Mouse (Mus musculus): ENCODE results near the gene Crocc. TPM values are rescaled to one million over a fixed set of nuclear protein-coding genes. Genes with fewer than 3 reads are reported as not detected.

The Crocc gene
- total RNA-seq, 2 experiments from 2014 or later: 2.0 to 2.5 TPM

DNA sequence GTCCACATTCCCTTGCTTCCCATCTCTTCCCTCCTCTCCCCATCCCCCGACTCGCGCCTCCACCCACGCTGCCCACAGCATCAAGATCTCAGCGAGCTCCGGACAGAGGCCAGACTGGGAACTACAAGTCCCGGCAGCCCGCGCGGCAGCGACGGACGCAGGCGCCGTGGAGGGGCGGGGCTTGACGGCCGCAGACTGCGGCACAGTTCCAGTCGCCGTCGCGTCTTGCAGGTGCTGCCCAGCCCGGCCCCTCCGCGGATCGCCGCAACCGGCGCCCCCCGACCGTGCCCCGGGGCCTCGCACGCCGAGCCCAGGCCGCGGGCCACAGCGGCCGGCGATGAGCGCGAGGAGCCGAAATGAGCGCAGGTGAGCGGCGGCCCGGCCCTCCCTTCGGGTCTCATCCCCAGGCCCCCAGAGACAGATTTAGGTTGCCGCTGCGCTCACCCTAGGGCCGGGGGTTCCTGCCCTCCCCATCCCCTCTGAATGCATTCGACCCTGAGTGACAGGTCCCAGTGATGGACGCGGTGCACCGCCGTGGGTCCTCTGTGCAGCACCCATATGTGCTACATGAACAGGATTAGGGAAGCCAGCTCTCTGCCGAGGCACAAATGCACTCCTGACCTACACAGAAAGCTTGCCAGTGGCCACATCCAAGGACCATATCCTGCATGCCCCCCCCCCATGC is 73.5 kb downstream of the Crocc start, which contains the start of gene Atp13a2:
Gene Atp13a2, plus strand, starts transcription at position 163 of the 685 bp plus-strand sequence.
- DNase-seq (ENCODE audit: low spot score): peak; percentile 89

GRCm38 (mm10) chr4:140986024-140986710 is 74.2 kb downstream of the Crocc start:
- DNase-seq (ENCODE audit: low spot score): no peak

DNA sequence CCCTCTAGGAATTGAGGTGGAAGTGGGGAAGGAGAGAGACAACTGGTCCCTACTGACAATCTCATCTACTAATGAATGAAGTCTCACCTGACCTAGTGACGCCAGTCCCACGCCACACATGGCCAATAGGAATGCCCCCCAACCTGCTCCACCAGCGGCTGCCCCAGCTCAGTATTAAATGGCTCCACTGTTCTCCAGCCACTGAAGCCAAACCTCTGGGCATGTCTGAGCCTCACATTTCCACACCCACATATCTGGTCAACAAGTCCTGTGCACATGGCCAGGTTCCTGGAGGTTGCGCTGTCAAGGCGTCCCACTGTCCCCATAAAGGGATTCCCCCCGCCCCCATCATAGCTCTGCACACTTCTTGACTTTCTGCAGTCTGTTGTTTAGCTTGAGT is 75.8 kb downstream of the Crocc start:
- DNase-seq (ENCODE audit: low spot score): no peak

GRCm38 (mm10) chr4:140983442-140983841 is 76.9 kb downstream of the Crocc start:
- peak; percentile 45 for DNase-seq (ENCODE audit: low spot score)

DNA sequence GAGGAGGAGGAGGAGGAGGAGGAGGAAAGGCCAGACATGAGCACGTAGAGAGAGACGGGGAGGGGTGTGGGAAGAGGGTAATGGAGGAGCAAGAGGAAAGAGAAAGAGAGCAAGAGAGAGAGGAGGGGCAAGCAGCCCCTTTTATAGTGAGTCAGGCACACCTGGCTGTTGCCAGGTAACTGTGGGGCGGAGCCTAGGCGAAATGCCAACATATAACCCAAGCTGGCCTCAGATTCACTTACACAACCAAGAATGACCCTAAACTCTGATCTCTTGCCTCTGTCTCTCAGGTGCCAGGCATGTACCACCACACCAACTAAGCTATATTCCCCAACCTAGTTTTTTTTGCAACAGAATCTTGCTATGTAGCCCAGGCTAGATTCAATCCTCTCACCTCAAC is 77.5 kb downstream of the Crocc start:
- DNase-seq (ENCODE audit: low spot score): no peak

DNA sequence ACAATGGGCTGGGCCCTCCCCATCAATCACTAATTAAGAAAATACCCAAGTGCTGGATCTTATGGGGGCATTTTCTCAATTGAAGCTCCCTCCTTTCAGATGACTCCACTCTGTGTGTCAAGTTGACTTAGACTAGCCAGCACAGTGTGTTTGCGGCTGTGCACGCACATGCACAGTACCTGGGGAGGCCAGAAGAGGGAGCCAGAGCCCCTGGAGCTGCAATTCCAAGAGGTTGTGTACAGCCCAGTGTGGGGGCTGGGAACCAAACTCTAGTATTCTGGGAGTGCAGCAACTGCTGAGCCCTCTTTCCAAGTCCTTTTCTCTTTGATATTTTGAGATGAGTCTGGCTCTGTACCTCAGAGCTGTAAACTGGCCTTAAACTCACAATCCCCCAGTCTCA is 78.7 kb downstream of the Crocc start:
- no peak for DNase-seq (ENCODE audit: low spot score)

DNA sequence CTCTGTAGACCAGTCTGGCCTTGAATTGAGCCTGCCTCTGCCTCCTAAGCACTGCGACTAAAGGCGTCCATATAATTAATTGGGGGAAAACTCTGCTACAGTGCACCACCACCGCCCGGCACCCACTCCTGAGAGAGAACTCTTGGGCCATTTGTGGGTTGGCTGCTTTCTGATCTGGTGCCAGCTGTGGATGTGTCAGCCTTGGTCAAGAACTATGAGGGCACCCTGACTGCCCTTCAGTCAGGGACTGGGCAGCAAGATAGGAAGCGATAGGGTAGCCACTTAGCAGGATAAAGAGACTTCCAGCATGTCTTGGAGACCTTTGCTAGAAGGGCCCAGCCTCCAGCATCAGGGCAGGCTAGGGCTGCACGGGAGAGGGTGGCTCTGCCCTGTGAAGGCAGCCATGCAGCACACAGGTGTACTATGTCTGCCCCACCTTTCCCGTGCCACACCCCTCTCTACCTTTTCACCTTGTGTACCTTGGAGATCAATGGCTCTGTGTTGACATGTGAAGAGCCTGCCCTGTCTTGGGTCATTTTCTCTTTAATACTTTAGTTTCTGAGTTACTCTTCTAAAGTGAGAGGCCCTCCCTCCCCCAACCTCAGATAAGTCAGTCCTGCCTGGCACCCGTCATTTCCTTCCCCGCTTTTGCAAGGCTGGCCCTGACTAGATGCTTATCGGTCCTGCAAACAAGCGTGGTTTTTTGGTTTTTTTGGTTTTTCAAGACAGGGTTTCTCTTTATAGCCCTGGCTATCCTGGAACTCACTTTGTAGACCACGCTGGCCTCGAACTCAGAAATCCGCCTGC is 82.3 kb downstream of the Crocc start:
- no peak for DNase-seq (ENCODE audit: low spot score)

DNA sequence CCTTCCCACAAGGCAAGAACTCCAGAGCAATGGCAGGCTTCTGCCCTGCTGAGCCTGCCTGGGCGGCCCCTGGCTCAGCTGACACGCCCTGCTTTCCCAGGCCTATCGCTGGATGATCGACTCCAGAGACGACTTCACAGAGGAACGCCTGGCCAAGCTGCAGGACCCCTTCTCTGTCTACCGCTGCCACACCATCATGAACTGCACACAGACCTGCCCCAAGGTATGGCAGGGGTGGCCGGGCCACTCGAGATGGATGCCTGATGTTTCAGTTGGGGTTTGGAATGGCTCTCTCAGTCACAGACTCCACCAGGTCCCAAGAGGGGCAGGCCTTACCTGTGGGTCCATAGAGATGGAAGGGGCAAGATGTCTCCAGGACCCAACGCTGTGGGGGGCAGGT is 83.1 kb downstream of the Crocc start:
- no peak for DNase-seq (ENCODE audit: low spot score)

- no peak for DNase-seq (ENCODE audit: low spot score)
Measured at GRCm38 (mm10) chr4:140975356-140975755, 85.0 kb downstream of the Crocc start.

DNA sequence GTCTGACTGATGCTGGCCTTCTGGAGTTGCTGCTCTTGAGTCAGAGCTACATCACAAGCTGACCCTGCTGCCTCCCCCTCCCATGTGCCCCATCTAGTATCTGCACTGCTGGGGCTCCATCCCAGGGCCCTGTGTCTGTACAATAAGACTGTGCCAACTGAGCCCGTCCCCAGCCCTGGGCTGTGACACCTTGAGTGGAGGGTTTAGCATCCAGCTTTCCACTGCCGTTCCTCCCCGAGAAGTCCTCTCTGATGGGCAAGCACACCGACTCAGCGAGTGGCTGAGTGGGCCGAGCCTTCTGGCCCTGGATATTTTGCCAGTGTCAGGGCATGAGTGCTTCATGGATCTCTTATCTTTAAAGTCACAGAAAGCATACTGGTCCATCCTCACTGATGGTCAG is 85.9 kb downstream of the Crocc start:
- no peak for DNase-seq (ENCODE audit: low spot score)

- DNase-seq (ENCODE audit: low spot score): no peak
Measured at GRCm38 (mm10) chr4:140971691-140972090, 88.7 kb downstream of the Crocc start.

GRCm38 (mm10) chr4:140967386-140968159 is 92.8 kb downstream of the Crocc start:
- no peak for DNase-seq (ENCODE audit: low spot score)

Other genes starting within 250 kb of the Crocc start
- 1 to 10 TPM; 1.4 TPM for gene Padi3, start 249.9 kb downstream of the Crocc start, total RNA-seq (2021)
- gene Padi1, start 214.8 kb downstream of the Crocc start, total RNA-seq (2021): under 1 TPM; 0.07 to 0.21 TPM
- 100 to 1,000 TPM; 129 to 189 TPM for gene Padi2, start 154.2 kb downstream of the Crocc start, total RNA-seq (2021)
- 100 to 1,000 TPM; 630 to 677 TPM for gene Sdhb, start 99.3 kb downstream of the Crocc start, total RNA-seq (2021)
- gene Atp13a2, start 73.7 kb downstream of the Crocc start, total RNA-seq (2021): 10 to 100 TPM; 16.2 to 21.1 TPM
- 1 to 10 TPM; 1.1 to 2.3 TPM for gene Mfap2, start 50.1 kb downstream of the Crocc start, total RNA-seq (2021)
- gene Necap2, start 17.8 kb upstream of the Crocc start, total RNA-seq (2021): 10 to 100 TPM; 12.9 to 16.2 TPM
- not detected for gene Spata21, start 27.8 kb upstream of the Crocc start, total RNA-seq (2021)
- gene Szrd1, start 79.2 kb upstream of the Crocc start, total RNA-seq (2021): 100 to 1,000 TPM; 160 to 163 TPM
- gene Fbxo42, start 87.4 kb upstream of the Crocc start, total RNA-seq (2021): 10 to 100 TPM; 10.8 to 11.2 TPM
- gene Rsg1, start 153.4 kb upstream of the Crocc start, total RNA-seq (2021): under 1 TPM in 1 of 2 experiments, not detected in 1; 0.31 TPM
- under 1 TPM; 0.32 to 0.33 TPM for gene Arhgef19, start 178.9 kb upstream of the Crocc start, total RNA-seq (2021)
- 1 to 10 TPM; 1.6 to 2.9 TPM for gene Epha2, start 240.7 kb upstream of the Crocc start, total RNA-seq (2021)

Data from gastrocnemius, adult 18-20 months (tissue).